8 mouse cellular contexts compared by ENCODE assay signal in the genomic region with DNA sequence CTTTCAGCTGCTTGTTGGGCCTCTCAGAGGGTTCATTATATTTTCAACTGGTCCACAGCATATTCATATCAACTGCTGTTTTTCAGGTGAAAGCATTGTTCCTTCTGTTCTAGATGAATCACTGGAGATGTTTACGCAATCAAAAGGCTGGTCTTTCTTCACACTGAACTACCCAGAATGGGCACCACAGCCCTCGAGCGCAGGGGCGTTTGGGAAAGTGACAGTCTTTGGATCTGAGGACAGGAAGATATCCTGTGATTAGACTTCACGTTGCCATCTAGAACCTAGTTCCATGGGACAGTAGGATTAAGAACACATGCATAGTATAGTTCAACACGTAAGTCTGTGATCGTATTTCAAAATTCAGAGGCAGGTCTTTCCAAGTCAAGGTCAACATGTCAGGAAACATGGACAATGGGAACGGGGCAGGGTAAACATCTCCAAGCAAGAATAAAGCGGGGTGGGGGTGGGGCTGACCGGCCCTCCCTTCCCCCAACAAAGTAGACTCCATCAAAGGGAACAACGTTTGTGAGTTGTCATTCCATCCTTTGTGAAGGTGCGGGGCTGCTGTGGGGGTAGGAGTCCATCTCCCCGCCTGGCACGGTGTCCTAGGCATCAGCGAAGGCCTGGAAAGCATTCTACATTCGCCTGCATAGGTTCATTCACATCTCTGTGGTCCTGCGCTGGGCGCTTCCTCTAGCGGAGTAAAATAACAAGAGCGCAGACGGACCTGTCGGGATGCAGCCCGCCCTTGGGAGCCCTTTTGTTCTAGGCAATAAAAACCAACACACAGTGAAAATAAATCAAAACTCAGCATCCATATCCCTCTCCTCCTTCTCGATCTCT. TPM values are rescaled to one million over a fixed set of nuclear protein-coding genes. Genes with fewer than 3 reads are reported as not detected.
DNase-seq lines count a peak whose midpoint lies in the region; ATAC-seq and TF ChIP-seq lines count a peak whose summit lies in the region.

A gene (plus strand): TSS at position 806 of the 846 bp plus-strand sequence.

- H3K4me3 ChIP-seq in thymus, adult 2 months (ENCODE audit: control insufficient read depth, insufficient read depth, low read length), result peak within 1 kb of the TSS; percentile 16
- H3K4me3 ChIP-seq in heart, embryonic 14.5 days (ENCODE audit: control insufficient read depth in 1 of 2, insufficient read depth in 1 of 2, low read depth in 1 of 2, low read length in 2 of 2), result peak within 1 kb of the TSS; percentile 78 to 79
- H3K4me3 ChIP-seq in lung, postnatal 0 days (ENCODE audit: low read depth, low read length), result peak within 1 kb of the TSS; percentile 68
- peak within 1 kb of the TSS; percentile 71 for H3K4me3 ChIP-seq in small intestine, adult 2 months (ENCODE audit: low read depth, low read length)

- H3K27ac ChIP-seq in thymus, adult 2 months (ENCODE audit: control insufficient read depth, insufficient read depth, low read length), result no peak within 1 kb of the TSS
- peak within 1 kb of the TSS; percentile 46 to 84 for H3K27ac ChIP-seq in heart, embryonic 14.5 days (replicated peaks in 1 of 2; ENCODE audit: control insufficient read depth in 1 of 2, insufficient read depth in 1 of 2, low read depth in 2 of 2, low read length in 2 of 2)
- peak within 1 kb of the TSS; percentile 71 for H3K27ac ChIP-seq in lung, postnatal 0 days (ENCODE audit: low read length)
- H3K27ac ChIP-seq in small intestine, adult 2 months (ENCODE audit: insufficient read depth, low read depth, low read length), result peak within 1 kb of the TSS; percentile 49

- TF ChIP-seq CTCF in thymus, adult 2 months (IDR thresholded peaks at IDR 0.05; ENCODE audit: borderline replicate concordance, control insufficient read depth, extremely low read depth, insufficient read depth, low read length, poor library complexity), result no peak
- TF ChIP-seq CTCF in lung, postnatal 0 days (IDR thresholded peaks at IDR 0.05), result 0 out of 2 replicates have a peak, but pooled peaks have one; percentile 1
- TF ChIP-seq CTCF in small intestine, adult 2 months (IDR thresholded peaks at IDR 0.05; ENCODE audit: extremely low read depth, insufficient read length, insufficient replicate concordance, low read depth, low read length), result no peak

- WGBS in thymus, adult 2 months, result 18% methylated on average over 24 of the region's 24 CpGs
- WGBS in heart, embryonic 14.5 days, result 11% methylated on average over 24 of the region's 24 CpGs
- WGBS in lung, postnatal 0 days, result 10% methylated on average over 24 of the region's 24 CpGs
- WGBS in small intestine, adult 2 months, result 16% methylated on average over 24 of the region's 24 CpGs

- peak within 1 kb of the TSS; percentile 86 for H3K9ac ChIP-seq in heart, embryonic 14.5 days (ENCODE audit: low read length)
- peak within 1 kb of the TSS; percentile 55 for H3K9ac ChIP-seq in lung, postnatal 0 days (replicated peaks; ENCODE audit: low read depth)

- H3K36me3 ChIP-seq in thymus, adult 2 months (ENCODE audit: control insufficient read depth, insufficient read depth, low read length), result no peaks in the 10 kb centered on the region
- no peaks in the 10 kb centered on the region for H3K36me3 ChIP-seq in heart, embryonic 14.5 days (ENCODE audit: control insufficient read depth, insufficient read depth, low read length)
- no peaks in the 10 kb centered on the region for H3K36me3 ChIP-seq in lung, postnatal 0 days (ENCODE audit: insufficient read depth, low read length)
- H3K36me3 ChIP-seq in small intestine, adult 2 months (ENCODE audit: control insufficient read depth, insufficient read depth, low read length), result no peaks in the 10 kb centered on the region

- no peaks in the 10 kb centered on the region for H3K27me3 ChIP-seq in thymus, adult 2 months (ENCODE audit: control insufficient read depth, insufficient read depth, low read length)
- H3K27me3 ChIP-seq in heart, embryonic 14.5 days (ENCODE audit: control insufficient read depth, insufficient read depth, low read length), result no peaks in the 10 kb centered on the region
- no peaks in the 10 kb centered on the region for H3K27me3 ChIP-seq in lung, postnatal 0 days (replicated peaks; ENCODE audit: insufficient read depth, low read length)
- no peaks in the 10 kb centered on the region; the same call in 1 of the 2 replicates for H3K27me3 ChIP-seq in small intestine, adult 2 months (ENCODE audit: control insufficient read depth, insufficient read depth, low read length)

- no peak for TF ChIP-seq POLR2A in thymus, adult 2 months (IDR thresholded peaks at IDR 0.05; ENCODE audit: control insufficient read depth, extremely low read depth, insufficient read depth, low read length, poor library complexity)
- TF ChIP-seq POLR2A in small intestine, adult 2 months (IDR thresholded peaks at IDR 0.05; ENCODE audit: low read depth, low read length), result no peak

- peak; percentile 33; the same call in 1 of the 2 replicates for TF ChIP-seq EP300 in lung, postnatal 0 days (IDR thresholded peaks at IDR 0.05)

- no peaks in the 10 kb centered on the region for H3K4me1 ChIP-seq in thymus, adult 2 months (replicated peaks; ENCODE audit: control insufficient read depth, insufficient read depth, low read length)
- H3K4me1 ChIP-seq in heart, embryonic 14.5 days (ENCODE audit: control insufficient read depth in 2 of 2, insufficient read depth in 2 of 2, low read length in 2 of 2), result peaks cover 3 to 4% of the 10 kb centered on the region in 2 experiments; a peak in 3 of 4 replicates
- H3K4me1 ChIP-seq in lung, postnatal 0 days (ENCODE audit: insufficient read depth, low read depth, low read length), result peaks cover 3% of the 10 kb centered on the region; the same call in 1 of the 2 replicates
- H3K4me1 ChIP-seq in small intestine, adult 2 months (ENCODE audit: control insufficient read depth, insufficient read depth, insufficient read length, low read length), result no peaks in the 10 kb centered on the region

- 0 out of 2 replicates have a peak, but pooled peaks have one; percentile 15 for ATAC-seq in heart, embryonic 14.5 days (ENCODE audit: insufficient number of reproducible peaks, insufficient read depth, low FRiP score, low read depth)
- peak; percentile 40 for ATAC-seq in lung, postnatal 0 days
- no peak for ATAC-seq in granulocyte monocyte progenitor cell, adult 5-6 weeks (replicated peaks; ENCODE audit: poor library complexity, severe bottlenecking)

- DNase-seq in thymus, adult 2 months, result no peak
- no peak for DNase-seq in thymus, postnatal 4 days
- DNase-seq in embryo, embryonic 10.5 days (ENCODE audit: low spot score), result peak; percentile 67
- peak; percentile 26 to 43 for DNase-seq in kidney, postnatal 25 days
- peak; percentile 36 for DNase-seq in lung, postnatal 0 days (ENCODE audit: low spot score)

- no peaks in the 10 kb centered on the region for H3K9me3 ChIP-seq in heart, embryonic 14.5 days (ENCODE audit: control insufficient read depth, low read length)
- H3K9me3 ChIP-seq in lung, postnatal 0 days (ENCODE audit: low read length), result no peaks in the 10 kb centered on the region

- H3K4me2 ChIP-seq in heart, embryonic 14.5 days (ENCODE audit: low read length), result peak within 1 kb of the TSS; percentile 93
- peak within 1 kb of the TSS; percentile 91 for H3K4me2 ChIP-seq in lung, postnatal 0 days (replicated peaks; ENCODE audit: low read depth, low read length)

RNA-seq across cellular contexts. Expression of the gene that starts here (rescaled TPM):
- 0.42 and 0.69 TPM in 2 replicates for polyA plus RNA-seq in thymus, adult 2 months (2012; rRNA removed)
- 12.6 and 12.7 TPM in 2 replicates for polyA plus RNA-seq in heart, embryonic 14.5 days (2014; fragmentation: Nextera tagmentation; extraction: Ambion mirVana)
- polyA plus RNA-seq in lung, postnatal 0 days (2015; fragmentation: Nextera tagmentation; extraction: Ambion mirVana), result 6.8 and 7.5 TPM in 2 replicates
- polyA plus RNA-seq in small intestine, adult 2 months (2012; rRNA removed), result 0.47 and 0.63 TPM in 2 replicates
- not detected in 2 replicates for total RNA-seq in granulocyte monocyte progenitor cell, adult 5-6 weeks (2014; fragmentation: Nextera tagmentation)
- not detected in 2 replicates for total RNA-seq in granulocyte monocyte progenitor cell, adult 5-6 weeks (2017)

Comparison
In these comparisons a context has a peak if more than half of its experiments do, and no peak if none do; other contexts are left out.
1. DNase-seq: peak in embryo, embryonic 10.5 days (single experiment), kidney, postnatal 25 days (2 of 2) and lung, postnatal 0 days (single experiment); none in thymus, adult 2 months (single experiment) and thymus, postnatal 4 days (single experiment).
2. H3K4me3 ChIP-seq: peak in every context shown above with its lines; median percentile 78 in heart, embryonic 14.5 days; 71 in small intestine, adult 2 months; 68 in lung, postnatal 0 days; 16 in thymus, adult 2 months.